Mouse (Mus musculus): ENCODE measurements around the gene Cox10. TPM values are rescaled to one million over a fixed set of nuclear protein-coding genes. Genes with fewer than 3 reads are reported as not detected.

Cox10 gene
- total RNA-seq (2012; rRNA removed) (38.9 and 39.9 TPM in 2 replicates), polyA plus RNA-seq (2012; ENCODE audit: insufficient read depth in 1 of 2, insufficient read length in 2 of 2, low read depth in 1 of 2, low replicate concordance in 2 of 2, missing spikeins in 1 of 2) (100 to 1,000 TPM in 1 of 2 experiments, 10 to 100 TPM in 1; 52.2 to 374 TPM)

DNA sequence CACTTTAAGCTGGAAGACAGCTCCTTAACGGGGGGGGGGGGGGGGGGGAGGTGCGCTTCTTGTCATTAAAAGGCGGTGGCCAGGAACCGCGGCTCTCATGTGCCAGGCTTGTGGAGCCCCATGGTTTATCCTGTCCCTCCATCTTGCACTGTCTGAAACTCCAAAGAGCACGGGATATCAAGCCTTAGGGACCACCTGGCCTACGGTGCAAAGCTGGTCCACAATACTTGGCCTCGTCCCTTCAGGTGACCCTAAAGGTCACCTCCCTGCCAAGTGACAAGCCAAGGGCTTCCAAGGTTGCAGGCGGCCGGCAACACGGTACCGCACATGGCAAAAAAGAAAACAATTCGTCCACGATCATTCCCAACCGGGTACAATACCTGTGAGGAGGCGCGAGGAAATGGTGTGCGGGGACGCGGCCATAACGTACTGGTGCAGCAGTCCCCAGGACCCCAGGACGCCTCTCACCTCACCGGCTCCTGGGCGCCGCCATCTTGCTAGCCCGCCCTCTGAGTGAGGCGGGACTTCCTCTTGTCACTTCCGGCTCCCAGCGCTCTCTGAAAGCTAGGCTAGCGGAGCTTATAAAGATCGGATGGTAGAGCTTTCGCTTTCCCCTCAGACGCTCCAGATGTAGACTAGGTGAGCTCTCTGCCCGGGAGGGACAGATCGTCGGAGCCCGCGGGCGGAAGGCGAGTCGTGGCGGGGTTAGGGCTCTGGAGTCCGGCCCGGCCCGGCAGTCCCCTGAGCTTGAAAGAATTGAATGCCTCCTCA lies at the start of gene Cox10:
Gene Cox10, minus strand, starts transcription at position 513 of the 771 bp plus-strand sequence.
- peak; percentile 95 for DNase-seq (ENCODE audit: low read depth, low spot score)
- peak within 1 kb of the TSS; percentile 87 for H3K27ac ChIP-seq (ENCODE audit: control insufficient read depth, low read depth, low read length)
- H3K36me3 ChIP-seq (ENCODE audit: control insufficient read depth in 1 of 2, insufficient read depth in 2 of 2, low read length in 2 of 2): peaks cover 0 to 14% of the 10 kb centered on the region in 2 experiments; a peak in 2 of 4 replicates
- no peaks in the 10 kb centered on the region for H3K9me3 ChIP-seq (replicated peaks; ENCODE audit: insufficient read depth, low read length)
- H3K4me1 ChIP-seq (ENCODE audit: control insufficient read depth in 1 of 2, insufficient read depth in 2 of 2, low read length in 2 of 2): peaks cover 8 to 9% of the 10 kb centered on the region in 2 experiments
- peaks cover 31% of the 10 kb centered on the region for H3K79me2 ChIP-seq (ENCODE audit: control insufficient read depth, insufficient read depth, low read length, poor library complexity)
- H3K4me3 ChIP-seq (ENCODE audit: control insufficient read depth in 1 of 2, insufficient read depth in 1 of 2, low read depth in 2 of 2, low read length in 2 of 2): peak within 1 kb of the TSS; percentile 88 to 99
- H3K27me3 ChIP-seq (ENCODE audit: control insufficient read depth in 1 of 2, insufficient read depth in 2 of 2, low read length in 2 of 2): no peaks in the 10 kb centered on the region
- H3K9ac ChIP-seq (ENCODE audit: control insufficient read depth, low read depth, low read length, poor library complexity, severe bottlenecking): peak within 1 kb of the TSS; percentile 93
- TF ChIP-seq CHD1 (IDR thresholded peaks at IDR 0.05; ENCODE audit: low read depth, low read length) (no peak), CHD2 (IDR thresholded peaks at IDR 0.05; ENCODE audit: low read length) (no peak), POLR2A (IDR thresholded peaks at IDR 0.05; ENCODE audit: control insufficient read depth in 1 of 2, insufficient read depth in 1 of 2, low read depth in 1 of 2, low read length in 2 of 2, poor library complexity in 1 of 2) (peak; percentile 86 to 88; a peak in 3 of 4 replicates), MXI1 (IDR thresholded peaks at IDR 0.05; ENCODE audit: low read depth, low read length) (peak; percentile 98), ETS1 (IDR thresholded peaks at IDR 0.05; ENCODE audit: low read depth, low read length) (0 out of 2 replicates have a peak, but pooled peaks have one; percentile 17), CTCF (IDR thresholded peaks at IDR 0.05 in 2 of 3, conservative IDR thresholded peaks at IDR 0.05 in 1 of 3; ENCODE audit: control insufficient read depth in 1 of 3, insufficient read depth in 1 of 3, low read depth in 2 of 3, low read length in 3 of 3, poor library complexity in 1 of 3, severe bottlenecking in 1 of 3) (no peak), ZC3H11A (IDR thresholded peaks at IDR 0.05; ENCODE audit: low read depth, low read length) (no peak), MYC (IDR thresholded peaks at IDR 0.05; ENCODE audit: low read depth, low read length) (peak; percentile 89), ZKSCAN1 (IDR thresholded peaks at IDR 0.05; ENCODE audit: low read depth, low read length) (no peak), UBTF (IDR thresholded peaks at IDR 0.05; ENCODE audit: borderline replicate concordance, insufficient read depth, low read depth, low read length) (no peak), USF1 (IDR thresholded peaks at IDR 0.05; ENCODE audit: low read depth, low read length) (no peak), MYB (IDR thresholded peaks at IDR 0.05; ENCODE audit: low read depth, low read length) (no peak), TBP (IDR thresholded peaks at IDR 0.05; ENCODE audit: low read depth, low read length) (peak; percentile 92), ZMIZ1 (IDR thresholded peaks at IDR 0.05; ENCODE audit: low read depth, low read length) (0 out of 2 replicates have a peak, but pooled peaks have one; percentile 41), BHLHE40 (IDR thresholded peaks at IDR 0.05; ENCODE audit: borderline replicate concordance, low read depth, low read length) (no peak), POLR2AphosphoS5 (IDR thresholded peaks at IDR 0.05; ENCODE audit: borderline replicate concordance, low read depth, low read length) (peak; percentile 33; the same call in 1 of the 2 replicates), ELF1 (IDR thresholded peaks at IDR 0.05; ENCODE audit: low read depth, low read length) (peak; percentile 67), MAFK (IDR thresholded peaks at IDR 0.05; ENCODE audit: borderline replicate concordance, low read depth, low read length) (no peak), SIN3A (IDR thresholded peaks at IDR 0.05; ENCODE audit: low read length) (peak; percentile 93), JUND (IDR thresholded peaks at IDR 0.05; ENCODE audit: low read depth, low read length) (no peak), SMC3 (IDR thresholded peaks at IDR 0.05; ENCODE audit: low read depth, low read length) (no peak), EP300 (IDR thresholded peaks at IDR 0.05; ENCODE audit: low read depth in 1 of 2, low read length in 2 of 2) (no peak), E2F4 (IDR thresholded peaks at IDR 0.05; ENCODE audit: borderline replicate concordance, low read depth, low read length) (no peak), TAL1 (IDR thresholded peaks at IDR 0.05; ENCODE audit: low read length) (no peak), MEF2A (IDR thresholded peaks at IDR 0.05; ENCODE audit: extremely low read depth, insufficient replicate concordance, low read depth, low read length, poor library complexity, severe bottlenecking) (no peak), TCF12 (IDR thresholded peaks at IDR 0.05; ENCODE audit: low read depth, low read length) (peak; percentile 87), NELFE (IDR thresholded peaks at IDR 0.05; ENCODE audit: low read depth, low read length) (peak; percentile 91), HCFC1 (IDR thresholded peaks at IDR 0.05; ENCODE audit: low read depth, low read length) (peak; percentile 89), GATA1 (IDR thresholded peaks at IDR 0.05; ENCODE audit: low read depth, low read length) (no peak), MAZ (IDR thresholded peaks at IDR 0.05; ENCODE audit: low read depth, low read length) (peak; percentile 64; the same call in 1 of the 2 replicates), KAT2A (conservative IDR thresholded peaks at IDR 0.05; ENCODE audit: low read depth, low read length) (peak; percentile 46; the same call in 1 of the 2 replicates), POLR2AphosphoS2 (IDR thresholded peaks at IDR 0.05; ENCODE audit: low read length) (peak; percentile 68; the same call in 1 of the 2 replicates), GABPA (IDR thresholded peaks at IDR 0.05; ENCODE audit: low read depth, low read length) (0 out of 2 replicates have a peak, but pooled peaks have one; percentile 21), USF2 (IDR thresholded peaks at IDR 0.05; ENCODE audit: borderline replicate concordance in 1 of 2, insufficient read depth in 1 of 2, low read depth in 1 of 2, low read length in 2 of 2) (no peak), RAD21 (IDR thresholded peaks at IDR 0.05; ENCODE audit: low read depth, low read length) (no peak)
